Mouse (Mus musculus): ENCODE measurements around the gene Pla2g4f.

DNA sequence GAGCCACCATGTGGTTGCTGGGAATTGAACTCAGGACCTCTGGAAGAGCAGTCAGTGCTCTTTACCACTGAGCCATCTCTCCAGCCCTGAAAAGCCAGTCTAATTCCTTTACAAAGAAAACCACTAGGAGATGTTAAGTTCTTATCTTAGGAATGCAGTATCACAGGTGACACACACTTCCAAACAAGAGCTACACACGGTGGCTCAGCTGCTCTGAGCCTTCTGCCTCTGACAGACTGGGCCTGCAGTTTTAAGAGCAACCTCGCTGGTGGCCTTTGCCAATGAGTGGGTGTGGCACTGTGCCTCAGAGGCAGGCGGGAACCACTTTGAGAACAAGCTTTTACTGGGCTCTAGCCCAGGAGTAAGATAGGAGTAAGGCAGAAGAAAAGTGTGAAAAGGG, 9.9 kb downstream of the Pla2g4f start:
- TF ChIP-seq CTCF (IDR thresholded peaks at IDR 0.05; ENCODE audit: low read depth) (no peak), EP300 (optimal IDR thresholded peaks at IDR 0.05) (no peak)

Data from stomach, postnatal 0 days (tissue).